Mouse (Mus musculus): Measurements from ENCODE around the gene Il6ra.

Gene Il6ra

DNA sequence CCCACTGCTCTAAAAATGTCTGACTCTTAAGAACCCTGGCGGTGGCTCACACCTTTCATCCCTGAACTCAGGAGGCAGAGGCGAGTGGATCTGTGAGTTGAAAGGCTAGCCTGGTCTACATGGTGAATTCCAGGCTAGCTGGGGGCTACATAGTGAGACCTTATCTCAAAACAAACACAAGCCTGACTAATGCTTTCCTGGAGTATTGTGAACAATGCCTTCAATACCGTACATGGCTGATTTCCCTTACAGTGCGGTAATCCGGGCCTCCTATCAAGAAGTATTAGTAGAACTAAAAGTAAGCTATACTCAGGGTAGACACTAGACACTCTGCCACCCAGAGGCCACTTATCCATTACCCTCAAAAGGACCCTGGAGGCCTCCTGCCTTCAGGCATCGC is 64.9 kb downstream of the Il6ra start:
- no peak for DNase-seq (ENCODE audit: low spot score in 2 of 2)

DNA sequence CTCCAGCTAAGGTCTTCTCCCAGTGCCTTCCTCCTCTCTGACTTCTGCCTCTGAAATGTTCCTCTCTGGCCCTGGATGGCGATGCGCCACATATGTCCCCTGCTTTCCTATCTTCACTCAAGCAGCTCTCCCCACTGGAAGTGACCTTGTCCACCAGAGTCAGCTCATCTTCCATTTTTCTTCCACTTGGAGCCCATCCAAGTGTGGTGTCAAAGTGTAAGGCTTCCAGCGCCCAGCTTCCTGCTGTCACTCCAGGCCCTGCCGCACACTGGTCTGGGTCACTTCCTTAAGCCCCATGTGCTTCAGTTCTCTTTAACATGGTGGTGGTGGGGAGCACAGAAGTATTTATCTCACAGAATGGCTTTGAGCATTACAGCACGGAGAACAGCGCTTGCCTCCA is 65.4 kb downstream of the Il6ra start:
- no peak for DNase-seq (ENCODE audit: low spot score in 2 of 2)

DNA sequence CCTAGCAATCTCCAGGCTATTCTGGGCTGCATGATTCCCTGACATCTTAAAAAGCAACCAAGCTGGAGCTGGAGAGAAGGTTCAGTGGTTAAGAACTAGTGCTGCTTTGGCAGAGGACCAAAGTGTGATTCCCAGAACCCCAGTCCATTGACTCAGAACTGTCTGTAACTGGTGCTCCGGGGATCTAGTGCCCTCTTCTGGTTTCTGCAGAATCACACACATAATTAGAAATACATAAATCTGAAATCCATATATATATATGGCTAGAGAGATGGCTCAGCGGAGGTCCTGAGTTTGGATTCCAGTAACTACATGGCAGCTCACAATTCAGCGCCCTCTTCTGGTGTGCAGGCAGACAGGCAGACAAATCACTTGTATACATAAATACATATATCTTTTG is 65.9 kb downstream of the Il6ra start:
- DNase-seq (ENCODE audit: low spot score in 2 of 2), result no peak

DNA sequence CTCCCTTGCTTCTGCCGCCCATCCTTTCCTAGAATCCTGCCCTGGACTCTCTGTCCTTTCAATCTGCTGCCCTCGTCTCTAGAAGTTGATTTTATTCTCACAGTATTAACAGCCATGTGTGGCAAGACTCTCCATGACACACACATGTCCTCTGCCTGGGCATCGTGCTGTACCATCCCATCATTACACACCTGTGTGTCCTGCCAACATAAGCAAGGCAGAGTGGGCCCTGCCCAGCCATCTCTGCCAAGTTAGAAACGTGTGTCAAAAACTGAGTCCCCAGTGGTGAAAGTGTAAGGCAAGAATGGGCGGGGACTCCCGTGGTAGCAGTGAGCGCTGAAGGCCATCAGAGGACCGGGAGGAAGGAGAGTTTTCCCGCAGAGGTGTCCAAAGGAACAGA is 67.2 kb downstream of the Il6ra start:
- no peak for DNase-seq (ENCODE audit: low spot score in 2 of 2)

DNA sequence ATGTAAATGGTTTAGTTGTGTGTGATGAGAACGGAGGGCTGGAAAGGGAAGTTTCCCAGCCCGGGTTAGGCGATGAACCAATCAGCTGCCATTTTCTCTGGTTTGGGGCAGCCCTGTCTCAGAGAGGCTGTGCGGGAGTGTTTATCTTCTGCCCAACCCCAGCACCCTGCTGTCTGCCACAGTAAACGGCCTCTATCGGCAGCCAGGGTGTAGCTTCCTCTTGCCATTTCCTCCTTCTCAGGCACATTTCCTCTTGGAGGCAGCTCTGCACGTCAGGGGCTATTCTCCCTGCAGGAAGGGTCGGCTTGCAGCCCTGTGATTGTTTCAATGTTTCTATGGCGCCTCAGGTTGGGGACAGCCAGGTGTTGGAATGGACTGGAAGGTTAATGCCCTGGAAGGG is 69.8 kb downstream of the Il6ra start:
- DNase-seq (ENCODE audit: low spot score in 2 of 2), result peak; percentile 47 to 49

DNA sequence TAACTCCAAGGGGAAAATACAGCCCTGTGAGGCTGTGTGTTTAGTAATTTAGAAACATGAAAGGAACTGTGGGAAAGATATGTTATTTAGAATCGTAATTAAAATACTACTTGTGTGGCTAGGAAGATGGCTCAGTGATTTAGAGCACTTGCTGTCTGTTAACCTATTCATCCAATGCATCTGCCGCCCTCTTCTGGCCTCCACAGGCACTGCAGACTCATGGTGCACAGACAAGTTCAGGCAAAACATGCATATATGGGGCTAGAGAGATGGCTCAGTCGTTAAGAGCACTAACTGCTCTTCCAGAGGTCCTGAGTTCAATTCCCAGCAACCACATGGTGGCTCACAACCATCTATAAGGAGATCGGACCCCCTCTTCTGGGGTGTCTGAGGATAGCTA is 70.7 kb downstream of the Il6ra start:
- DNase-seq (ENCODE audit: low spot score in 2 of 2), result peak in 1 of 2 experiments; percentile 41

DNA sequence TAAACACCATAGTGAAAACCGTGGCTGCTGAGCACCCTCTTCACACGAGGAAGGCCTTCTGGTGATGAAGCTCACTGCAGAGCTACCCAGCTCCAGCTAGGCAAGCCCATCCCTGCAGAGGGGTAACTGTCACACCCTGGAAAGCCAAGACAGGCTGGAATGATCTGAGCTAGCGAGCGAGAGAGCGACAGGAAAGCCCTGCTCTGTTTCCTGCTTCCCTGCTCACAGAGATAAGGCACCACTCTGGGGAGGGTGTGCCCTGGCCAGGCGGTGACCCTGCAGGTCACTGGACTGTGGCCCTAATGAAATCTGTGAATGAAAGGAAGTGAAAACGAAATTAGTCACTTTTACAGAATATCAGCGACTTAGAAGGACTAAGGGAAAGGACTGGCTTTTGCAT is 77.6 kb downstream of the Il6ra start:
- no peak for DNase-seq (ENCODE audit: low spot score in 2 of 2)

DNA sequence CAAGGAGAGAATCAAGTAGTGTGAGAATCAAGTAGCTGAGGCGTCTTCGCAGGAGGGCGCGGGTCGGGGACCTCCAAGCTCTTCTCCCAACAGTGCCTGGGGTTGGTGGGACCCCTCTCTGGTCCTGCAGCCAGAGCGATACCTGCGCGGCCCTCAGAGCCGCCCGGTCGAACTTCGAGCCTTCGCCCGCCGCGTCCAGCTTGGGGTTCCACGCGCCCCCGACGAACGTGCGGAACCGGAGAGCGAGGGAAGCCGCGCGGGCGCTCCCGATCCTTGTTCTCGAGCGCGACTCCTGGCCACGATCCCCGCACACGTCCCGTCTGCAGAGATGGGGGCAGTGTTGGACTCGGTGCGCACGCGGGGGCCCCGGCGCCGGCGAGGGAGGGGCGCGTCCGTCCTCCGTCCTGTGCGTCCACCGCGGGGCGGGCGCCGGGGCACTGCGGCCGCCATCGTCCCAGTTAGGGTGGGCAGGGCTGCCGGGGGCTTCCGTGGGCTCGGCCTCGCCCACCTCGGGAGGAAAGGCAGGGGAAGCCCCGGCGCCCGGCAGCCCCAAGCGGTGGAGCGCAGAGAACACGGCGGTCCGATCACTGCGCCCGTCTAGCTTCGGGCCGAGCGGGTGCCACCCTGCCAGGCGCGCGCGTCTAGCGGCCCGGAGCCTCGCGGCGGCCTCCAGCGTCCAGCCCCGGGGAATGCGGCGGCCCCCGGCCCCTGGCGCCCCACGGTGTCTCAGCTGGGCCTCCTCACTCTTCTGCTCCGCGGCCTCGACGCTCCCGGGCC is 82.0 kb downstream of the Il6ra start, which contains the start of gene She:
Gene She, plus strand, starts transcription at position 556 of the 777 bp plus-strand sequence.
- no peak for DNase-seq (ENCODE audit: low spot score in 2 of 2)

DNA sequence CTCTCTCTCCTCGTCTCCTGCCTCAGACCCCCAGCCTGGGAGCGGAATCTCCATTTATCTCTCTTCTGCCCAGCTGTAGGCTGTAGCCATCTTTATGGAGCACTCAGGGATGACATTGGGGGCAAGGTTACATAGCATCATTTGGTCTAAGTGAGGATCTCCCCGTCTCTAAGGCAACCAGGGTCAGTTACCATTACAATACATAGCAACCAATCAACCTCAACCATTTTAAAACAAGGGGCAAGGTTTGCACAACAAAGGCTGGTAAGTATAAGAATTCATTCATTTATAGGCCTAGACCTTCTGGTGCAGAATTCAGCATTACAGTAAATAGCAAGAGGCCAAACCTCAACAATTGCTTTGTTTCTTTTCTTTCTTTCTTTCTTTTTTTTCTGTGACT is 86.7 kb downstream of the Il6ra start:
- no peak for DNase-seq (ENCODE audit: low spot score in 2 of 2)

DNA sequence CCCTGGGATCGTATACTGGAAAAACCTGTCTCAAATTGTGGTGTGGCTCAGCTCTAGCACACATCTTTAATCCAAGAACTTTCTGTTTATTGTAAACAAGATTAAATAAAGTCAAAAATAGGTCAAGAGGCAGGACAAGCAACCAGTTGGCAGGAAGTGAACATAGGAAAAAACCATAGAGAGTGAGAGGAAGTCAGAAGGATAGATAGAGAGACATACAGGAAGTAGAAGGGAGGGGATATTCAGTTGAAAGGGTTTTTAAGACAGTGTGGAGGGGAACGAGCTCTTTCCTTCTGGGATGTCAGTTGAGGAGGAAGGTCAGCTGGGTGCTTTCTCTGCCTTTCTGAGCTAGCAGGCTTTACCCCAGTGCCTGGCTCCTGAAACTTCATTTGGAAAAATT is 89.4 kb downstream of the Il6ra start:
- DNase-seq (ENCODE audit: low spot score in 2 of 2), result no peak

DNA sequence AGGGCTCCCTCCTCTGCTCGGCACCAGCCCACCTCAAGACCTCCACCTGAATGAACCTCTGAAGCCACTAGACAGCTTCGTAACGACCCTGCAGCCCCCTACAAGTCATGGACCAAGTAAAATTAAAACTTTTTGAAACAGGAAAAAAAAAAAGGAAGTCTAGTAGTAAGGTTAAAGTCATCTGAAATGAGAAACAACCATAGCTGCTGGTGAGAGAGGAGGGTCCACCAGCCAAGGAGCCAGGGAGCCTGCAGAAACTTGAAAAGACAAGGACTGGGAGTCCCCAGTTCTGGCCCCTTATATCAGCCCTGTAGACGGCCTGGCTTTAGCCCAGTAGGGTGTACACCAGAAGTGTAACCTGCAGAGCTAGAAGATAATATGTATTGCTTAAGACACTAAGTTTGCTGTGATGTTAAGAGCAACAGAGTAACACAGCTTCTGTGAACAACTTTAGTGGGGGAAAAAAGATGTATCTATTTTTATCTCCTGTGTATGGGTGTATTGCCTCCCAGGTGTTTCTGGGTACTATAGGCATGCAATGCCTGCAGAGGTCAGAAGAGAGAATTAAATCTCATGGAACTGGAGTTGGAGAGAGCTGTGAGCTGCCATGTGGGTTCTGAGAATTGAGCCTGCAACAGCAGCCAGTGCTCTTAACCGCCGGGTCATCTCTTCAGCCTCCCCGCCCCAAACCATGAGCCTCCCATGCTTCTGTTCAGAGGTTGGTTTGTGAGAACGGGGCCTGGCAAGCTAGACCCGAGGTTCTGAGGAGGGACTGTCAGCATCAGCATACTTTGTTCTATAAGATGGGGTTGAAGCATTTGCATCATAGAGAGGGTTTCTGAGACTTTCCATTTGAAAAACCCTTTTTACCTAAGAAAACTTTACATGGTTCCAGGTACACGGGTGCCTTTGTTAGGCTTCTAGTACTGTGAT is 91.2 kb downstream of the Il6ra start:
- DNase-seq (ENCODE audit: low spot score in 2 of 2), result no peak

DNA sequence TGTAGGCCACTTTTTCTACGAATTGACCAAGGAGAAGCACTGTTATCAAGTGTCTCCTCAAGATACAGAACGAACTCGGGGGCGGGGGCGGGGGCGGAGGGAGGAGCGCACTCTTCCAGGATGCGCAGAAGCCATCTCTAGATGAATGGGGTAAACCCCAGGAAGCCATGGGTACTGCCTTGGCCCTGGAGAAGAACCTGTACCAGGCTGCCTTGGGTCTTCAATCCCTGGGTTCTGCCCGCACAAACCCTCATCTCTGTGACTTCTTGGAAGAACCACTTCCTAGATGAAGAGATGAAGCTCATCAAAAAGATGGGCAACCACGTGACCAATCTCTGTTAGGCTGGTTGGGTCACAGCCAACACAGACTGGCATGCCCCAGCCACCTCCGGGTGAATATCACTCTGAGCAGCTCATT is 91.9 kb downstream of the Il6ra start:
- DNase-seq (ENCODE audit: low spot score in 2 of 2), result no peak

DNA sequence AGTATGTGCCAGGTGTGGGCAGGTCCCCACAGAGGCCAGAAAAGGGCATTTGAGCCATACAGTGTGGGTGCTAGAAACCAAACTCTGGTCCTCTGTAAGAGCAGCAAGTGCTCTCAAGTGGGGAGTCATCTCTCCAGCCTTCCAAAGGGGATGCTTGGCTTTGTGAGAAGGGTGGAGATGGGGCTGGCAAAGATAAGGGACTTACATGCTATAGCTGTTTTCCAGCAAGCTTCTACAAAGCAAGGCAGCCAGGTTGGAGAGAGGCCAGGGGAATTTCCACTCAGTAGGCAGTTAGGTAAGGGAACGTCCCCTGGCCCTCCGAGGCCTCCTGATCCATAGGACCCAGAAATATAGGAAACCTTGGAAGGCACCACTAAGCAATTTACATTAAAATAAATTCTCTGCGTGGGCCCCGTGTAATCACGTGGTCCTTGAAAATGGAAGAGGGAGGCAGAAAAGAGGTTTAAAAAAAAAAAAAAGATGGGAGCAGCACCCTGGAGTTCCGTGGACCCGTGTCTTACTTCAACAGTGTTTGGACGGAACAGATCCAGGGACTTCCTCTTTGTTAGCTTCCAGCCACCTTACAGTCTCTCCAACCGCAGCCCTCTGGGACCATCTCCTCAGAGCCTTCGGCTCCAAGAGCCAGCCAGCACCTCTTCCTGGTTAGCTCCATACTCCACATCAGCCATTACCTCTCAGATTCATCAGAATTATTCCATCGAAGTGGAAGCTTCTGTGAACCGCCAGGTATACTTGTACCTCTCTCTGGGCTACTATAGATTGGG is 92.5 kb downstream of the Il6ra start:
- no peak for DNase-seq (ENCODE audit: low spot score in 2 of 2)

DNA sequence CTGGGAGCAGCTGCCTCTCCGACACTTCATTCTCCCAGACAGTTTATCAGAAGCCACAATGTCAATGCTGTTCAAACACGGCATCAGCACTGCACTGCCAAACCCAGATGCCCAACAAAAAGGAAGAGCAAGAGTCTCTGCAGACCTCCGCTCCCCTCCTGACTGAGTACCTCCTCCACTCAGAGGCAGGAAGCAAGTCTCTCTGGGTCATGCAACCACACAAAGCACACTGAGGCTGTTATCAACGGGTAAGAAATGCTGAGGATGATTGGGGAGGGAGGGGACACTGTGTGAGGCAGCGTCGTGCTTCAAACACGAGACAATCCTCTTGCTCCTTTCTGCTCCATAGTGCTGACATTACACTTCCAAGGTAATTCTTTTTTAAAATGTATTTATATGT is 93.1 kb downstream of the Il6ra start:
- DNase-seq (ENCODE audit: low spot score in 2 of 2), result no peak

DNA sequence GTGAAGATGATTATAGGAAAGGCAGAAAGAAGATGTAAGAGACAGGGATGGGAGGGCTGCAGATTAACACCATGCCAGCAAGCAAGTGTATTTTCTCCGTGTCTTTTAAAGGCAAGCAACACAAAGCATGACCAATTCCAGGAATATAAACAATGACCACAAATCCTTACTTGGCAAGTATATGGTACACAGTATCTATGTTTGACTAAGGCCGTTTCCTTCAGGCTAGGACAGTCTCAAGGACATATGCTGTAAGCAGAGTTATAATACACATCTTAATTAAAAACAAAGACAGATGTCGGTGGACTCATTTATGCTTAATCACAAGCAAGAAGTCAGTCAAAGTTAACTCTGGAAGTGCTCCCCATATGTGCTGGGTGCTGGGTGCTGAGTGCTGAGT is 94.4 kb downstream of the Il6ra start:
- no peak for DNase-seq (ENCODE audit: low spot score in 2 of 2)

DNA sequence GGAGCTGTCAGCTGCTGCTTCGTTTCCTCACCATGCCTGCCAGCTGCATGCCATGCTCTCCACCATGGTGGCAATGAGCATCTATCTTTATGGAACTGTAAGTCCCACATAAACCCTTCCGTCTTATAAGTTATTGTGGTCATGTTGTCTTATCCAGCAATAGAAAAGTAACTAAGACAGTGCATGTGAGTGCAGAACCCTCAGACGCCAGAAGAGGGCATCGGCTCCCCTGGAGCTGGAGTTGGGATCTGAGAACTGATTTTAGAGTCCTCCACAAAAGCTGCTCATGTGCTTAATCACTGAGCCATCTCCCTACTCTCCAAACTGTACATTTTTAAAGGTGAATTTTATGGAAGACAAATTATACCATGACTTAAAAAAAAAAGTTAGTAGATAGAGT is 95.9 kb downstream of the Il6ra start:
- no peak for DNase-seq (ENCODE audit: low spot score in 2 of 2)

All from right cerebral cortex, postnatal 10 days (tissue).